Mouse (Mus musculus): ENCODE results near the gene Prss8.

Gene Prss8

GRCm38 (mm10) chr7:127894480-127894879, 35.4 kb downstream of the Prss8 start:
- DNase-seq, result no peak

DNA sequence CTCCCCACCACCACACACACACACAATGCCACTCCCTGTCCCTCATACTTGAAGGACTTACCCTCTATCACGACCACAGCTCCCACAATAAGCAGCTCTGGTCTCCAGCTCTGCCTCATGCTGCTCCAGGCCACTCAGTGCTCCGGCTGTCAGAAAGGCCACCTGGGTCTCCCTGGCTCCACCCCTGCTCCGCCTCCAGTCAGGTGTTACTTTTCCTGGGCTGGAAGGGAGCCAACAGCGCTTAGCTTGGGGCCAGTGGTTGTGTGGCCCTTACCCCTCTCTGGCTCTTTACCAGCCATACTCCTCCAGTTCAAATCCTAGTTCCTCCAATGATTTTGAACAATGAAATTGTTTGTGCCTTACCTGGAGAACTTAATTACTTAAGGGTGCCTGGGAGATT, 39.1 kb downstream of the Prss8 start, which contains the start of gene Prss53:
Gene Prss53 (minus strand): TSS at position 173 of the 400 bp plus-strand sequence.
- DNase-seq, result no peak

GRCm38 (mm10) chr7:127888821-127889220, 41.1 kb downstream of the Prss8 start:
- DNase-seq, result no peak

- DNase-seq, result no peak
Measured at GRCm38 (mm10) chr7:127887781-127888180, 42.1 kb downstream of the Prss8 start.

DNA sequence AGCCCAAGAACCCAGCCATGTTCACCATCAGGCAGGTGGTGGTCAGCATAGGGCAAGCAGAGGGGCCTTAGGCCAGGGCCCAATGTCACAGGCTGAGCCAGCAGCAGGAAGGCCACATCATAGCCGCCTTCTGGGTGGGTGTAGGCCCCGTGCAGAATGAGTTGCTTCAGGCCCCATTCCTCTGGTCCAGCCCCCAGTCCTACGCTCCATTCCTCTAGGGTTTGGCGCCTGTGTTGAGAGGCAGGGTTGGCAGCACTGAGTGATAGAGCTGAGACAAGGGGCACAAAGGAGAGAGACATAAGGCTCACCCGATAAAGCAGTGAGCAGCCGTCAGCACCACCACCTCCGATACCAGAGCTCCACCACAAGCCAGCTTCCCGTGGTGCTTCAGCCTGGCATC, 42.7 kb downstream of the Prss8 start:
- DNase-seq, result no peak

DNA sequence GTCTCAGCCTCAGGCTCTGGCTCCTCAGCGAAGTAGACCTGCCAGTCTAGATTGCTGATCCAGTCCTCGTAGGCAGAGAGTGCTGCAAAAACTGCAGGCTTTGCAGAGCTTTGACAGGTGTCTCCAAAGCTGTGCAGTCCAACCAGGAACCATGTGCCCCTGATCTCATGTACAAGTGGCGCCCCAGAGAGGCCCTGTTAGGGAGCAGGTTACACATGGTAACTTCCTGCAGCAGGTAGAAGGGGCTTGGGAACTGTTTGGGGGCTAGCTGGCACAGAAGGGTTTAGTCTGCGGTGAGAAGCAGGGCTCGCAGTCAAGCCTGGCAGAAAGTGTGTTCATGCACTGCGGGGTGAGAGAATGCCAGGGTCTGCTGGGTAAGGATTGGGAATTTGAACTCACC, 43.4 kb downstream of the Prss8 start:
- no peak for DNase-seq

- DNase-seq, result no peak
Measured at GRCm38 (mm10) chr7:127885951-127886350, 44.0 kb downstream of the Prss8 start.

- DNase-seq, result no peak
Measured at GRCm38 (mm10) chr7:127880431-127880830, 49.5 kb downstream of the Prss8 start.

- no peak for DNase-seq
Measured at GRCm38 (mm10) chr7:127879301-127879700, 50.6 kb downstream of the Prss8 start.

- DNase-seq, result peak; percentile 88
Measured at GRCm38 (mm10) chr7:127876467-127877348, 53.2 kb downstream of the Prss8 start, which contains the start of gene Zfp668. TSS of gene Zfp668 (minus strand) at chr7:127876828.

- DNase-seq, result peak; percentile 76
Measured at GRCm38 (mm10) chr7:127876041-127876466, 53.9 kb downstream of the Prss8 start, which contains the start of gene Zfp646. TSS of gene Zfp646 (plus strand) at chr7:127876221.

All from thymus, postnatal 25 days (tissue).